Comparison of ENCODE assay signal across 14 mouse cellular contexts in the genomic region with DNA sequence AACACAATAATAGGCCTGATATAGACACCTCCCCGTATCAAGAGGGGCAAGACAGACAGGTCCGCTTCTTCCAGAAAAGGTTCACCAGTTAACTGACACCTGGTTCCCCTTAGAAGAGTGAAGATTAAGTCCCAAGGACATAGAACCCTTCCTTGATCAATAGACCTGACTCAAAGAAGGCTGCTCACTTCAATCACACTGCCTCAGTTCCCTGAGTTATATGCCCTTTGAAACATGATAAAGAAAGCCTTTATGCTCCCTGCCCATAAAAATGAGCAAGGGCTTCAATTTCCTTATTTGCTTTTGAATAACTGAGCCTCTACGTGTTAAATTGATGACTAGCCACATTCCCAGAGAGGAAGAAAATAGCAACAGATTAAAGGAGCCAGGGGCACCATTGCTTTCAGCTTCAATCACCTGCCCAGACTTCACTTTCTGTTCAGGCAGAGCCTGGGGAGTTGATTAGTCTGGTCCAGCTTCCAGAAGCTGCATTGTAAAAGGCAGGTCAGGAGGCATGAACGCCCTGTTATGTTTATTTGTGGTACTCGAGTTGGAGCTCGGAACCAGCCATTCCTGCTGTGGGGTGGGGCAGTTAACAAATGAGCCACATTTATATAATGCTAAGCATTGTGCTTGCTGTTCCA.
"Had no signal": no experiment of that assay in that cellular context is flagged by ENCODE, and none has a peak within 500 bp of the region (broad histone marks: within the 10 kb centered on the region; RNA-seq: fewer than 3 reads in every experiment).

No protein-coding gene starts in this region.

- H3K9me3 ChIP-seq: liver, embryonic 15.5 days; lung, embryonic 15.5 days; midbrain, embryonic 13.5 days; neural tube, embryonic 15.5 days; stomach, embryonic 15.5 days had no signal

- H3K4me1 ChIP-seq: liver, embryonic 15.5 days; lung, embryonic 15.5 days; stomach, embryonic 15.5 days had no signal

- H3K27ac ChIP-seq: layer of hippocampus, adult 2 months; liver, embryonic 15.5 days; lung, embryonic 15.5 days; macrophage; midbrain, embryonic 13.5 days; neural tube, embryonic 15.5 days; stomach, embryonic 15.5 days had no signal

- DNase-seq: kidney, adult 8-10 months; kidney, postnatal 25 days; spleen, adult 18-20 months; thymus, postnatal 4 days had no signal

- H3K27me3 ChIP-seq: liver, embryonic 15.5 days; lung, embryonic 15.5 days; midbrain, embryonic 13.5 days; neural tube, embryonic 15.5 days; stomach, embryonic 15.5 days had no signal

- H3K4me3 ChIP-seq: layer of hippocampus, adult 2 months; liver, embryonic 15.5 days; lung, embryonic 15.5 days; midbrain, embryonic 13.5 days; myocyte; neural tube, embryonic 15.5 days; stomach, embryonic 15.5 days had no signal

- H3K36me3 ChIP-seq: liver, embryonic 15.5 days; lung, embryonic 15.5 days; midbrain, embryonic 13.5 days; neural tube, embryonic 15.5 days; stomach, embryonic 15.5 days had no signal

- H3K9ac ChIP-seq: liver, embryonic 15.5 days; lung, embryonic 15.5 days; midbrain, embryonic 13.5 days; neural tube, embryonic 15.5 days; stomach, embryonic 15.5 days had no signal

- H3K4me2 ChIP-seq: liver, embryonic 11.5 days; liver, embryonic 15.5 days; lung, embryonic 15.5 days; midbrain, embryonic 13.5 days; neural tube, embryonic 15.5 days; stomach, embryonic 15.5 days had no signal

- ATAC-seq: inflammation-experienced regulatory T-cells, adult 6 months; midbrain, embryonic 13.5 days had no signal
